Mouse (Mus musculus) thymus, postnatal 10 days (tissue): ENCODE results near the gene Actl11.

Experiments
- DNase-seq, 2 experiments: peaks; one replicate each; pipeline ENCODE4 v3.0.0; 2021; ENCODE audit warnings: low spot score in 2 of 2

Gene Actl11

GRCm38 (mm10) chr9:107928169-107928568 is at the start of gene Actl11:
TSS of gene Actl11 (plus strand) at chr9:107928469.
- DNase-seq: no peak

GRCm38 (mm10) chr9:107880411-107880810 is 47.9 kb upstream of the Actl11 start:
- DNase-seq: no peak

GRCm38 (mm10) chr9:107887804-107888266 is 40.4 kb upstream of the Actl11 start, which contains the start of gene Mon1a:
TSS of gene Mon1a (plus strand) at chr9:107888151.
- DNase-seq: peak; percentile 85 to 88

GRCm38 (mm10) chr9:107888267-107888850 is 39.9 kb upstream of the Actl11 start:
- peak; percentile 32 to 33 for DNase-seq

- DNase-seq: no peak
These were observed 38.0 kb upstream of the Actl11 start for GRCm38 (mm10) chr9:107890260-107890659.

- DNase-seq: peak in 1 of 2 experiments; percentile 32
These were observed 37.2 kb upstream of the Actl11 start for GRCm38 (mm10) chr9:107891023-107891422.

- DNase-seq: no peak
These were observed 29.7 kb upstream of the Actl11 start for GRCm38 (mm10) chr9:107898563-107898962.

GRCm38 (mm10) chr9:107899855-107900254 is 28.4 kb upstream of the Actl11 start:
- no peak for DNase-seq

GRCm38 (mm10) chr9:107900840-107901626 is 27.2 kb upstream of the Actl11 start:
- peak; percentile 27 to 61 for DNase-seq

GRCm38 (mm10) chr9:107901627-107901914 is 26.7 kb upstream of the Actl11 start:
- no peak for DNase-seq

GRCm38 (mm10) chr9:107904726-107905125 is 23.5 kb upstream of the Actl11 start:
- DNase-seq: peak; percentile 71 to 87

GRCm38 (mm10) chr9:107906252-107906966 is 21.9 kb upstream of the Actl11 start, which contains the start of gene Mst1r:
TSS of gene Mst1r (plus strand) at chr9:107906873.
- DNase-seq: peak; percentile 72 to 82

GRCm38 (mm10) chr9:107906967-107907800 is 21.1 kb upstream of the Actl11 start:
- no peak for DNase-seq

- no peak for DNase-seq
These were observed 20.5 kb upstream of the Actl11 start for GRCm38 (mm10) chr9:107907801-107908120.

- DNase-seq: no peak
These were observed 19.7 kb upstream of the Actl11 start for GRCm38 (mm10) chr9:107908410-107909158.

GRCm38 (mm10) chr9:107910025-107910769 is 18.1 kb upstream of the Actl11 start:
- DNase-seq: no peak

- DNase-seq: no peak
These were observed 13.4 kb upstream of the Actl11 start for GRCm38 (mm10) chr9:107914764-107915420.

GRCm38 (mm10) chr9:107917895-107918608 is 10.2 kb upstream of the Actl11 start:
- no peak for DNase-seq

- DNase-seq: no peak
These were observed 9.4 kb upstream of the Actl11 start for GRCm38 (mm10) chr9:107918884-107919283.
